Mouse (Mus musculus): Measurements from ENCODE around the gene Casp8ap2. TPM values are rescaled to one million over a fixed set of nuclear protein-coding genes. Genes with fewer than 3 reads are reported as not detected.

Gene Casp8ap2
- 14.7 and 15.5 TPM in 2 replicates for polyA plus RNA-seq (2015; fragmentation: Nextera tagmentation; extraction: Ambion mirVana)

DNA sequence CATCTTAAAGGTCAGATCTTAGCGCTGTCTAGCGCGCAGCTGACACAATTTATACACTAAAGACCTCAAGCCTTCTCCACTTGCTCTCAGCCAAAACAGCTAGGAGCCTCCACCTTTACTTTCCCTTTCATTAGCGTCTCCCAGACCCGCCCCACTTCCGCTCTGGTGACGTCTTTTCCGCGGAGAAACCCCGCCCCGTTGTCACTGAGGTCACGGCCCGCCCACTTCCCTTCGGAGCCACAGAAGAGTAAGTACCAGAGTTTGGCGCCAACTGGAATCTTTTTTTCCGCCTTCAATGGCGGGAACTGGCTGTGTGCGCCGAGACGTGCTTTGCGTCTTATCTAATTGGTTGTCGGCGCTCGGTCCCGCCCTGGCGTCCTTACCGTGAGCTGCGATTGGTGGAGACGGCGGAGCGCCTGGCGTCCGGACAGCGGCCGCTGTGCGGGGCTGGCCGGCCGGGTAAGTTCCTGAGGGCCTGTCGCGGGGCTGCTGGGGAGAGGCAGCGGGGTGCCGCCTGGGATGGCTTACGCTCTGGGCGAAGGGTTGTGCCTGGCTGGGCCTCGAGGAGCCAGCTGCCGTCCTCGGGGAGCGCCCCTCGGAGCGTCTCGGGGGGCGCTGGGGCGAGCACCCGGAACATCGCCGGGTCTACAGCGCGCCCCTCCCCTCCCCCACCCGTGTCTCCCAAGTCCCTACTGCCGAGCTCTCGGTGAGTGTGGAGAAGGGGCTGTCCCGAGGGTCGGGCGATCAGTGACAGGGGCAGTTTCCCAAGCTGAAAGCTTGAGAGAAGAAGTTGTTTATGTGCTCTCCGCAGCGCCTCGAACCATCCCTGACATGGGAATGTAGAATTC is at the start of gene Casp8ap2:
TSS of gene Casp8ap2 (plus strand) at position 418 of the 848 bp plus-strand sequence.

DNA sequence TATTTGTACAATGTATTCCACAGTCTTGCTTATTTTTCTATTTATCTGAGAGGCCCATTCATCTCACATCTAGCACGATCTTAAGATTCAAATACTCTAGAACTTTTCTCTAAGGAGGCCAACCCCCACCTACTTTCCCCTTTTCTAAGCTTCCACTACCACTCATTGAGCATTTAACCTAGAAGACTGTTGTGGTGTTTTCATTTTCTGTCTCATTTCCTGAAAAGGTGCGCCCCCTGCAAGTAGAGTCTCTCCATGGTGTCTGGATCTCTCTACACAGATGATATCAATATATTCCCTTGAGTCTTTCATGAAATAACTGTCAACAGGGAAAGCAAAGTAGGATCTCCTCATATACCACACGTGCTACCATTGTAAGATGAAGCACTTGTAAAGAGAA is 12.6 kb upstream of the Casp8ap2 start, which contains the start of gene Gja10:
TSS of gene Gja10 (minus strand) at position 101 of the 400 bp plus-strand sequence.

DNA sequence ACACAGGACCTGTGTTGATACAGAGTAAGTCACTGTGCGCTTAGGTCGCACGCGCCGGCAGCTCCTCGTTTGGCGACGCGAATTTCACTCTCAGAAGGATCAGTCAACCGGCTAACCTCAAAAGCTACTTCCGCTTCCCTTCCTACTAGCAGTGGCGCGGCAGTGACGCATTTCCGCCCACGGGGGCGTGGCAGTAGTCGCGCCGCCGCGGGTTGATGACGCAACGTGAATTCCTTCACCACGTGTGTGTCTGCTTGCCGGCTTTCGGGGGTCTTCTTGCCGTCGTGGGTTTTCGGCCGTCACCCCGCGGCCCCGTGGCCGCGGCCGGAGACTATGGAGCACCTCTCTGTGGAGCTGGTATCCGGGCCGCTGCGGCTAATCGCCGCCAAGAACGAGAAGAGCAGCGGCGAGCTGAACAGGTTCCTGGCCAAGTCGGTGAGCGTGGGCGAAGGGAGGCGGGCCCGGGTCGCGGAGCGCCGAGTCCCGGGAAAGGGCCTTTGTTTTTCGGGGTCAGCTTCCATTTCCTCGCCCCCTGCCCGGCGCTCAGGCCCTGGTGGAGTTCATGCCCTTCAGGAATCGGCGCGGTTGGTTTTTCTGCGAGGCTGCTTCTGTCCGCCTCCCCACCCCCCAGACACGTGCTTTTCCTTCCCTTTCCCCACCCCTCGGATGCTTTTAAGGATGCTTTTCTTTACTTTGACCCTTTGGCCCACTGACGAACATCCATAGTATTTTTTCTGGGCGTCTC is 41.8 kb downstream of the Casp8ap2 start, which contains the start of gene Mdn1:
TSS of gene Mdn1 (plus strand) at position 202 of the 745 bp plus-strand sequence.

Other genes starting within 250 kb of the Casp8ap2 start
- not detected in 2 replicates for gene Gja10, start 12.7 kb upstream of the Casp8ap2 start, polyA plus RNA-seq (2015; fragmentation: Nextera tagmentation; extraction: Ambion mirVana)
- 3.0 and 4.0 TPM in 2 replicates for gene Mdn1, start 41.7 kb downstream of the Casp8ap2 start, polyA plus RNA-seq (2015; fragmentation: Nextera tagmentation; extraction: Ambion mirVana)
- 101 TPM in 2 replicates for gene Lyrm2, start 184.8 kb downstream of the Casp8ap2 start, polyA plus RNA-seq (2015; fragmentation: Nextera tagmentation; extraction: Ambion mirVana)